Mouse (Mus musculus): ENCODE results near the gene Acss2. TPM values are rescaled to one million over a fixed set of nuclear protein-coding genes. Genes with fewer than 3 reads are reported as not detected.

Acss2 gene
- polyA plus RNA-seq, 1 experiment: 3.1 TPM

GRCm38 (mm10) chr2:155546955-155547354 is 29.2 kb downstream of the Acss2 start:
- Histone ChIP-seq H3K36me3 (ENCODE audit: control insufficient read depth, insufficient read depth) (no peaks in the 10 kb centered on the region), H3K79me2 (ENCODE audit: control insufficient read depth, insufficient read depth) (no peaks in the 10 kb centered on the region), H3K4me3 (ENCODE audit: insufficient read depth, poor library complexity, severe bottlenecking) (no peak overlapping the region), H3ac (ENCODE audit: control insufficient read depth, insufficient read length, low read depth) (no peak overlapping the region), H3K79me3 (ENCODE audit: low read depth) (no peaks in the 10 kb centered on the region), H3K27me3 (ENCODE audit: control insufficient read depth, insufficient read depth, insufficient read length) (peaks cover 3% of the 10 kb centered on the region)
- TF ChIP-seq CTCF (IDR thresholded peaks at IDR 0.05; ENCODE audit: control insufficient read depth, insufficient read depth, insufficient read length): no peak
- TF ChIP-seq MYOG (IDR thresholded peaks at IDR 0.05; ENCODE audit: control insufficient read depth, extremely low read depth, insufficient read length): no peak
- no peak for TF ChIP-seq USF1 (IDR thresholded peaks at IDR 0.05; ENCODE audit: low read depth)

DNA sequence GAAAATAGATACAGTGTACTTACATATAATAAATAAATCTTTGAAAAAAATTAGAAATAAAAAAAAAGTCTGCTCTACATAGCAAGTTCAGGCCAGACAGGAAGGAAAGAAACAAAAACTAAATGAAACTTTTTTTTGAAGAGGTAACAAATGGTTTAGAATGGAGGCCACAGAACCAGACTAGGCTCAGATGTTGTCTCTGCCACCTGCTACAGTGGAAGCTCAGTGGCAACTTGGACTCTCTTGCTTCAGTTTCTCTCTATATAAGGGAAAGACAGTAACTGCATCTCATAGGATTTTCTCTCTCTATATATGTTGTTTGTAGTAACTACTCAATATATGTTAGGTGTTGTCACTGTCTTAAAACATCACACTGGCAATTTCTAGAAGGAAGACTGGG is 34.6 kb downstream of the Acss2 start:
- H3K79me3 ChIP-seq (ENCODE audit: low read depth): no peaks in the 10 kb centered on the region
- no peaks in the 10 kb centered on the region for H3K27me3 ChIP-seq (ENCODE audit: control insufficient read depth, insufficient read depth, insufficient read length)
- no peaks in the 10 kb centered on the region for H3K36me3 ChIP-seq (ENCODE audit: control insufficient read depth, insufficient read depth)
- TF ChIP-seq MAX (IDR thresholded peaks at IDR 0.05) (no peak), FOSL1 (IDR thresholded peaks at IDR 0.05; ENCODE audit: insufficient read depth, low read length, poor library complexity, severe bottlenecking) (no peak)
- H3K4me3 ChIP-seq (ENCODE audit: insufficient read depth, poor library complexity, severe bottlenecking): no peak overlapping the region
- no peaks in the 10 kb centered on the region for H3K79me2 ChIP-seq (ENCODE audit: control insufficient read depth, insufficient read depth)
- no peak overlapping the region for H3ac ChIP-seq (ENCODE audit: control insufficient read depth, insufficient read length, low read depth)

DNA sequence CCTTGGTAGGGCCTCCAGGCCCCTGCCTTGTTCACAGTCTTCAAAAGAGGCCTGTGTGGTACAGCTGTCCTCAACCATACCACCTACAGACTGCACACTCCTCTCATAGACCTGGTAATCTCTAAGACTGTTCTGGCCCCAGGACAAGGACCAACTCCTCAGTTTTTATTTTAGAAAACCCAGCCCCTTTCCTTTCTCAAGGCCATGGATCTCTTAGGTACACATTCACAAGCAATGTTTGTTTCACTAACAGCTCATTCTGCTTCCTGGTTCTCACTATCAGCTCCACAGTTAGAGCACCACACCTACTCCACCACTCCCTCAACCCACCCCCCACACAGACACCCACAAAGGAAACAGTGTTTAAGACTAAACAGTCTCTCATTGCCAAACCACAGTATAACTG is 35.2 kb downstream of the Acss2 start:
- Histone ChIP-seq H3K79me2 (ENCODE audit: control insufficient read depth, insufficient read depth) (no peaks in the 10 kb centered on the region), H3K27me3 (ENCODE audit: control insufficient read depth, insufficient read depth, insufficient read length) (no peaks in the 10 kb centered on the region), H3K79me3 (ENCODE audit: low read depth) (no peaks in the 10 kb centered on the region), H3ac (ENCODE audit: control insufficient read depth, insufficient read length, low read depth) (no peak overlapping the region), H3K4me3 (ENCODE audit: insufficient read depth, poor library complexity, severe bottlenecking) (no peak overlapping the region), H3K36me3 (ENCODE audit: control insufficient read depth, insufficient read depth) (no peaks in the 10 kb centered on the region)
- TF ChIP-seq CTCF (IDR thresholded peaks at IDR 0.05; ENCODE audit: control insufficient read depth, insufficient read depth, insufficient read length): no peak
- TF ChIP-seq MAX (IDR thresholded peaks at IDR 0.05): no peak
- no peak for TF ChIP-seq FOSL1 (IDR thresholded peaks at IDR 0.05; ENCODE audit: insufficient read depth, low read length, poor library complexity, severe bottlenecking)
- TF ChIP-seq MYOG (IDR thresholded peaks at IDR 0.05; ENCODE audit: control insufficient read depth, extremely low read depth, insufficient read length): no peak
- no peak for TF ChIP-seq MYOD1 (IDR thresholded peaks at IDR 0.05; ENCODE audit: control insufficient read depth, insufficient read length, low read depth)
- no peak for TF ChIP-seq CEBPB (IDR thresholded peaks at IDR 0.05; ENCODE audit: low read depth)
- no peak for TF ChIP-seq USF1 (IDR thresholded peaks at IDR 0.05; ENCODE audit: low read depth)

GRCm38 (mm10) chr2:155554426-155554985 is 36.8 kb downstream of the Acss2 start:
- TF ChIP-seq MYOG (IDR thresholded peaks at IDR 0.05; ENCODE audit: control insufficient read depth, extremely low read depth, insufficient read length): no peak
- no peak for TF ChIP-seq FOSL1 (IDR thresholded peaks at IDR 0.05; ENCODE audit: insufficient read depth, low read length, poor library complexity, severe bottlenecking)
- TF ChIP-seq MYOD1 (IDR thresholded peaks at IDR 0.05; ENCODE audit: control insufficient read depth, insufficient read length, low read depth): no peak
- TF ChIP-seq MAX (IDR thresholded peaks at IDR 0.05): no peak
- TF ChIP-seq CEBPB (IDR thresholded peaks at IDR 0.05; ENCODE audit: low read depth): no peak
- TF ChIP-seq CTCF (IDR thresholded peaks at IDR 0.05; ENCODE audit: control insufficient read depth, insufficient read depth, insufficient read length): no peak
- no peak for TF ChIP-seq USF1 (IDR thresholded peaks at IDR 0.05; ENCODE audit: low read depth)
- Histone ChIP-seq H3K36me3 (ENCODE audit: control insufficient read depth, insufficient read depth) (no peaks in the 10 kb centered on the region), H3K79me3 (ENCODE audit: low read depth) (no peaks in the 10 kb centered on the region), H3K79me2 (ENCODE audit: control insufficient read depth, insufficient read depth) (no peaks in the 10 kb centered on the region), H3K4me3 (ENCODE audit: insufficient read depth, poor library complexity, severe bottlenecking) (no peak overlapping the region), H3ac (ENCODE audit: control insufficient read depth, insufficient read length, low read depth) (no peak overlapping the region), H3K27me3 (ENCODE audit: control insufficient read depth, insufficient read depth, insufficient read length) (no peaks in the 10 kb centered on the region)

- H3ac ChIP-seq (ENCODE audit: control insufficient read depth, insufficient read length, low read depth): no peak overlapping the region
- no peaks in the 10 kb centered on the region for H3K27me3 ChIP-seq (ENCODE audit: control insufficient read depth, insufficient read depth, insufficient read length)
- TF ChIP-seq USF1 (IDR thresholded peaks at IDR 0.05; ENCODE audit: low read depth): no peak
- TF ChIP-seq MYOD1 (IDR thresholded peaks at IDR 0.05; ENCODE audit: control insufficient read depth, insufficient read length, low read depth): no peak
- TF ChIP-seq MYOG (IDR thresholded peaks at IDR 0.05; ENCODE audit: control insufficient read depth, extremely low read depth, insufficient read length): no peak
- TF ChIP-seq CTCF (IDR thresholded peaks at IDR 0.05; ENCODE audit: control insufficient read depth, insufficient read depth, insufficient read length): no peak
- no peaks in the 10 kb centered on the region for H3K79me3 ChIP-seq (ENCODE audit: low read depth)
- H3K79me2 ChIP-seq (ENCODE audit: control insufficient read depth, insufficient read depth): no peaks in the 10 kb centered on the region
- peaks cover 25% of the 10 kb centered on the region for H3K36me3 ChIP-seq (ENCODE audit: control insufficient read depth, insufficient read depth)
- no peak overlapping the region for H3K4me3 ChIP-seq (ENCODE audit: insufficient read depth, poor library complexity, severe bottlenecking)
Measured at GRCm38 (mm10) chr2:155562209-155562608, 44.5 kb downstream of the Acss2 start.

- H3K36me3 ChIP-seq (ENCODE audit: control insufficient read depth, insufficient read depth): peaks cover 25% of the 10 kb centered on the region
- H3ac ChIP-seq (ENCODE audit: control insufficient read depth, insufficient read length, low read depth): no peak overlapping the region
- no peaks in the 10 kb centered on the region for H3K27me3 ChIP-seq (ENCODE audit: control insufficient read depth, insufficient read depth, insufficient read length)
- no peaks in the 10 kb centered on the region for H3K79me2 ChIP-seq (ENCODE audit: control insufficient read depth, insufficient read depth)
- H3K79me3 ChIP-seq (ENCODE audit: low read depth): no peaks in the 10 kb centered on the region
- TF ChIP-seq USF1 (IDR thresholded peaks at IDR 0.05; ENCODE audit: low read depth): no peak
- TF ChIP-seq FOSL1 (IDR thresholded peaks at IDR 0.05; ENCODE audit: insufficient read depth, low read length, poor library complexity, severe bottlenecking): no peak
- TF ChIP-seq MYOD1 (IDR thresholded peaks at IDR 0.05; ENCODE audit: control insufficient read depth, insufficient read length, low read depth): no peak
- TF ChIP-seq MAX (IDR thresholded peaks at IDR 0.05): no peak
- no peak for TF ChIP-seq MYOG (IDR thresholded peaks at IDR 0.05; ENCODE audit: control insufficient read depth, extremely low read depth, insufficient read length)
- no peak for TF ChIP-seq CTCF (IDR thresholded peaks at IDR 0.05; ENCODE audit: control insufficient read depth, insufficient read depth, insufficient read length)
- H3K4me3 ChIP-seq (ENCODE audit: insufficient read depth, poor library complexity, severe bottlenecking): no peak overlapping the region
Measured at GRCm38 (mm10) chr2:155562934-155563333, 45.2 kb downstream of the Acss2 start.
